Mouse (Mus musculus): ENCODE results near the gene Plekhm3.

DNA sequence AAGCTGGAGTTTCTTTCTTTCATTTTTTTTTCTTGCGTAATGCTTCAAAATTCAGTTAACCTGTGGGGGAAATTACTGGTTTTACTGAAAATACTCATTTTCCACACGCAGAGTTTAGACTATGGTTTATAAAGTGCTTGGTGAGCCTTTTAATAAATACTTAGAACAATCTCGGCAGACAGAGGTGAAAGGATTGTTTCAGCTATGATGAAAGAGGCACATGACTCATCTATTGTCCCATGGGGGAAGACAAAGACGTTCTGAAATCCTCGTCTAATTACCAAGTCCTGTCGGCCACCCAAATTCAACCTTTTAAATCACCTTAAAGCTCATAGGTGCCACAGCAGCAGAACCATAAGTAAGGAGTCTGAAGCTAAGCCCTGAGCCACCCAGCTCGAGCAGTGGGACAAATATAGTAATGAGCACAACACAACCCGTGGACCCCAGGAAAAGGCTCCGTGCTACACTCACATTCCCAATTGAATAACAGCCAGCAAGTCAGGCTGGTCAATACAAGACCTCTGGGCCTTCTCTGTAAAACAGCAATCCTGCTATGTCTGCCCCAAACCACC lies 11.3 kb downstream of the Plekhm3 start:
- no peak for TF ChIP-seq POLR2A (IDR thresholded peaks at IDR 0.05; ENCODE audit: borderline replicate concordance, control insufficient read depth, low read depth, low read length)
- TF ChIP-seq CTCF (IDR thresholded peaks at IDR 0.05; ENCODE audit: control insufficient read depth, insufficient read depth, low read length): no peak
